Mouse (Mus musculus): Measurements from ENCODE around the gene Mfsd7a.
"Not testable (repeated sequence)": the region's sequence is repeated elsewhere in the genome, so short reads cannot be mapped to it uniquely, and the experiment has no call there.

Mfsd7a gene

GRCm38 (mm10) chr5:108448785-108449668, at the start of gene Mfsd7a:
Mfsd7a (minus strand) TSS chr5:108448891.
- DNase-seq (ENCODE audit: low spot score in 2 of 2) = peak; percentile 31 to 72

- DNase-seq (ENCODE audit: low spot score in 2 of 2) = not testable (repeated sequence)
Measured at GRCm38 (mm10) chr5:108486148-108486547, 37.5 kb upstream of the Mfsd7a start.

- peak in 1 of 2 experiments; percentile 67 for DNase-seq (ENCODE audit: low spot score in 2 of 2)
Measured at GRCm38 (mm10) chr5:108485239-108485638, 36.5 kb upstream of the Mfsd7a start.

GRCm38 (mm10) chr5:108483006-108483405, 34.3 kb upstream of the Mfsd7a start:
- DNase-seq (ENCODE audit: low spot score in 2 of 2) = no peak

GRCm38 (mm10) chr5:108475977-108476376, 27.3 kb upstream of the Mfsd7a start:
- DNase-seq (ENCODE audit: low spot score in 2 of 2) = no peak

- DNase-seq (ENCODE audit: low spot score in 2 of 2) = no peak
Measured at GRCm38 (mm10) chr5:108473737-108474136, 25.0 kb upstream of the Mfsd7a start.

- DNase-seq (ENCODE audit: low spot score in 2 of 2) = no peak
Measured at GRCm38 (mm10) chr5:108469617-108470016, 20.9 kb upstream of the Mfsd7a start.

GRCm38 (mm10) chr5:108466647-108467046, 18.0 kb upstream of the Mfsd7a start:
- no peak for DNase-seq (ENCODE audit: low spot score in 2 of 2)

- DNase-seq (ENCODE audit: low spot score in 2 of 2) = no peak
Measured at GRCm38 (mm10) chr5:108465131-108465891, 16.6 kb upstream of the Mfsd7a start.

GRCm38 (mm10) chr5:108462446-108462845, 13.8 kb upstream of the Mfsd7a start:
- peak in 1 of 2 experiments; percentile 35 for DNase-seq (ENCODE audit: low spot score in 2 of 2)

- peak; percentile 97 to 98 for DNase-seq (ENCODE audit: low spot score in 2 of 2)
Measured at GRCm38 (mm10) chr5:108461082-108462065, 12.7 kb upstream of the Mfsd7a start, which contains the start of gene Pcgf3. Pcgf3 (plus strand) TSS chr5:108461232.

GRCm38 (mm10) chr5:108460461-108460860, 11.8 kb upstream of the Mfsd7a start:
- peak in 1 of 2 experiments; percentile 33 for DNase-seq (ENCODE audit: low spot score in 2 of 2)

GRCm38 (mm10) chr5:108458706-108459105, 10.0 kb upstream of the Mfsd7a start:
- DNase-seq (ENCODE audit: low spot score in 2 of 2) = no peak

- DNase-seq (ENCODE audit: low spot score in 2 of 2) = no peak
Measured at GRCm38 (mm10) chr5:108454094-108454493, 5.4 kb upstream of the Mfsd7a start.

- DNase-seq (ENCODE audit: low spot score in 2 of 2) = no peak
Measured at GRCm38 (mm10) chr5:108452422-108452821, 3.7 kb upstream of the Mfsd7a start.

- no peak for DNase-seq (ENCODE audit: low spot score in 2 of 2)
Measured at GRCm38 (mm10) chr5:108451611-108452010, 2.9 kb upstream of the Mfsd7a start.

GRCm38 (mm10) chr5:108450837-108451540, 2.3 kb upstream of the Mfsd7a start:
- DNase-seq (ENCODE audit: low spot score in 2 of 2) = no peak

- DNase-seq (ENCODE audit: low spot score in 2 of 2) = no peak
Measured at GRCm38 (mm10) chr5:108447857-108448256, 834 bp downstream of the Mfsd7a start.

- no peak for DNase-seq (ENCODE audit: low spot score in 2 of 2)
Measured at GRCm38 (mm10) chr5:108446973-108447372, 1.7 kb downstream of the Mfsd7a start.

GRCm38 (mm10) chr5:108436101-108436500, 12.6 kb downstream of the Mfsd7a start:
- DNase-seq (ENCODE audit: low spot score in 2 of 2) = no peak
